Mouse (Mus musculus) erythroblast, adult 5-6 weeks (primary cell): ENCODE measurements at regions not wholly inside any gene's neighbourhood (a gene's known extent, or its start where the extent isn't known, plus 50 kb on each side); places are given as distances from the start of the nearest gene placed in this dataset.

ENCODE experiments used
- ATAC-seq: replicated peaks from 2 replicates; pipeline ENCODE4 v1.8.0; 2016; ENCODE audit warnings: moderate number of reproducible peaks, mild to moderate bottlenecking, moderate TSS enrichment, inconsistent platforms; ENCODE audit not compliant: poor library complexity, low FRiP score, severe bottlenecking

GRCm38 (mm10) chr2:46218336-46218957 lies 1101.3 kb upstream of the Zeb2 start:
- no peak for ATAC-seq

- ATAC-seq, result no peak
These were observed 1082.1 kb upstream of the Zeb2 start for GRCm38 (mm10) chr2:46199341-46199740.

GRCm38 (mm10) chr2:46187265-46187888 lies 1070.2 kb upstream of the Zeb2 start:
- no peak for ATAC-seq

- ATAC-seq, result no peak
These were observed 1066.0 kb upstream of the Zeb2 start for GRCm38 (mm10) chr2:46183241-46183640.

- ATAC-seq, result no peak
These were observed 1062.5 kb upstream of the Zeb2 start for GRCm38 (mm10) chr2:46179741-46180140.

GRCm38 (mm10) chr2:46168488-46168887 lies 1051.3 kb upstream of the Zeb2 start:
- ATAC-seq, result no peak

- ATAC-seq, result no peak
These were observed 1032.7 kb upstream of the Zeb2 start for GRCm38 (mm10) chr2:46149848-46150247.

- ATAC-seq, result no peak
These were observed 1002.7 kb upstream of the Zeb2 start for GRCm38 (mm10) chr2:46119871-46120270.

- ATAC-seq, result no peak
These were observed 989.8 kb upstream of the Zeb2 start for GRCm38 (mm10) chr2:46106991-46107390.

- ATAC-seq, result no peak
These were observed 948.0 kb upstream of the Zeb2 start for GRCm38 (mm10) chr2:46065034-46065802.

GRCm38 (mm10) chr2:46055729-46056128 lies 938.5 kb upstream of the Zeb2 start:
- ATAC-seq, result no peak

- ATAC-seq, result no peak
These were observed 937.7 kb upstream of the Zeb2 start for GRCm38 (mm10) chr2:46054902-46055301.

- ATAC-seq, result no peak
These were observed 904.7 kb upstream of the Zeb2 start for GRCm38 (mm10) chr2:46021854-46022253.

GRCm38 (mm10) chr2:46013771-46014269 lies 896.6 kb upstream of the Zeb2 start:
- no peak for ATAC-seq

- no peak for ATAC-seq
These were observed 895.5 kb upstream of the Zeb2 start for GRCm38 (mm10) chr2:46012716-46013115.

GRCm38 (mm10) chr2:45975157-45975556 lies 858.0 kb upstream of the Zeb2 start:
- no peak for ATAC-seq

GRCm38 (mm10) chr2:45968635-45969034 lies 851.4 kb upstream of the Zeb2 start:
- ATAC-seq, result no peak

GRCm38 (mm10) chr2:45956792-45957330 lies 839.7 kb upstream of the Zeb2 start:
- no peak for ATAC-seq

- ATAC-seq, result no peak
These were observed 831.6 kb upstream of the Zeb2 start for GRCm38 (mm10) chr2:45948758-45949157.

GRCm38 (mm10) chr2:45925791-45926480 lies 808.7 kb upstream of the Zeb2 start:
- no peak for ATAC-seq
